Mouse (Mus musculus): ENCODE measurements around the gene Wdr72. TPM values are rescaled to one million over a fixed set of nuclear protein-coding genes. Genes with fewer than 3 reads are reported as not detected.

Wdr72 gene
- polyA plus RNA-seq, 1 experiment from 2014 or later, result 3.6 TPM

GRCm38 (mm10) chr9:74101591-74101990 lies 8.6 kb upstream of the Wdr72 start:
- no peak for TF ChIP-seq CTCF (IDR thresholded peaks at IDR 0.05; ENCODE audit: low read depth)
- ATAC-seq (replicated peaks; ENCODE audit: low FRiP score, low read depth), result no peak

GRCm38 (mm10) chr9:74102615-74103014 lies 7.5 kb upstream of the Wdr72 start:
- H3K9ac ChIP-seq (ENCODE audit: low read depth, low read length), result no peak overlapping the region
- TF ChIP-seq CTCF (IDR thresholded peaks at IDR 0.05; ENCODE audit: low read depth), result no peak
- no peak overlapping the region for H3K4me2 ChIP-seq (ENCODE audit: low read length)
- no peak for DNase-seq (ENCODE audit: low spot score)
- no peak for ATAC-seq (replicated peaks; ENCODE audit: low FRiP score, low read depth)
- H3K4me1 ChIP-seq (replicated peaks; ENCODE audit: insufficient read depth, low read length), result no peaks in the 10 kb centered on the region
- no peaks in the 10 kb centered on the region for H3K27me3 ChIP-seq (ENCODE audit: insufficient read depth, low read length)
- H3K27ac ChIP-seq, result no peak overlapping the region
- no peak overlapping the region for H3K4me3 ChIP-seq (replicated peaks; ENCODE audit: low read depth, low read length)
- no peaks in the 10 kb centered on the region for H3K9me3 ChIP-seq (replicated peaks; ENCODE audit: low read length)
- WGBS, result 86% methylated on average over 1 of the region's 1 CpGs
- no peaks in the 10 kb centered on the region for H3K36me3 ChIP-seq (ENCODE audit: insufficient read depth, low read length)

More at GRCm38 (mm10) chr9:74101591-74101990, 8.6 kb upstream of the Wdr72 start:
- Histone ChIP-seq H3K36me3 (ENCODE audit: insufficient read depth, low read length) (no peaks in the 10 kb centered on the region), H3K9me3 (replicated peaks; ENCODE audit: low read length) (no peaks in the 10 kb centered on the region), H3K27ac (no peak overlapping the region), H3K4me3 (replicated peaks; ENCODE audit: low read depth, low read length) (no peak overlapping the region), H3K4me1 (replicated peaks; ENCODE audit: insufficient read depth, low read length) (no peaks in the 10 kb centered on the region), H3K9ac (ENCODE audit: low read depth, low read length) (no peak overlapping the region), H3K4me2 (ENCODE audit: low read length) (no peak overlapping the region), H3K27me3 (ENCODE audit: insufficient read depth, low read length) (no peaks in the 10 kb centered on the region)
- DNase-seq (ENCODE audit: low spot score), result no peak

GRCm38 (mm10) chr9:74110461-74110816 lies 283 bp downstream of the Wdr72 start:
- no peaks in the 10 kb centered on the region for H3K4me1 ChIP-seq (replicated peaks; ENCODE audit: insufficient read depth, low read length)
- no peak for DNase-seq (ENCODE audit: low spot score)
- H3K9ac ChIP-seq (ENCODE audit: low read depth, low read length), result peak overlapping the region; percentile 18; the same call in 1 of the 2 replicates
- H3K27me3 ChIP-seq (ENCODE audit: insufficient read depth, low read length), result no peaks in the 10 kb centered on the region
- ATAC-seq (replicated peaks; ENCODE audit: low FRiP score, low read depth), result peak; percentile 21; the same call in 1 of the 2 replicates
- peak overlapping the region; percentile 58; the same call in 1 of the 2 replicates for H3K27ac ChIP-seq
- peak overlapping the region; percentile 52 for H3K4me2 ChIP-seq (ENCODE audit: low read length)
- WGBS, result 1% methylated on average over 7 of the region's 7 CpGs
- peak overlapping the region; percentile 25 for H3K4me3 ChIP-seq (replicated peaks; ENCODE audit: low read depth, low read length)
- H3K9me3 ChIP-seq (replicated peaks; ENCODE audit: low read length), result no peaks in the 10 kb centered on the region
- no peaks in the 10 kb centered on the region for H3K36me3 ChIP-seq (ENCODE audit: insufficient read depth, low read length)
- no peak for TF ChIP-seq CTCF (IDR thresholded peaks at IDR 0.05; ENCODE audit: low read depth)

GRCm38 (mm10) chr9:74112526-74112925 lies 2.4 kb downstream of the Wdr72 start:
- Histone ChIP-seq H3K4me3 (replicated peaks; ENCODE audit: low read depth, low read length) (no peak overlapping the region), H3K27ac (no peak overlapping the region), H3K9me3 (replicated peaks; ENCODE audit: low read length) (no peaks in the 10 kb centered on the region), H3K36me3 (ENCODE audit: insufficient read depth, low read length) (no peaks in the 10 kb centered on the region), H3K4me2 (ENCODE audit: low read length) (no peak overlapping the region), H3K4me1 (replicated peaks; ENCODE audit: insufficient read depth, low read length) (no peaks in the 10 kb centered on the region), H3K27me3 (ENCODE audit: insufficient read depth, low read length) (no peaks in the 10 kb centered on the region), H3K9ac (ENCODE audit: low read depth, low read length) (no peak overlapping the region)
- WGBS, result 90% methylated on average over 9 of the region's 9 CpGs
- DNase-seq (ENCODE audit: low spot score), result no peak
- no peak for TF ChIP-seq CTCF (IDR thresholded peaks at IDR 0.05; ENCODE audit: low read depth)
- ATAC-seq (replicated peaks; ENCODE audit: low FRiP score, low read depth), result no peak

GRCm38 (mm10) chr9:74126222-74126621 lies 16.1 kb downstream of the Wdr72 start:
- DNase-seq (ENCODE audit: low spot score) (no peak), ATAC-seq (replicated peaks; ENCODE audit: low FRiP score, low read depth) (no peak)
- H3K27me3 ChIP-seq (ENCODE audit: insufficient read depth, low read length), result no peaks in the 10 kb centered on the region
- TF ChIP-seq CTCF (IDR thresholded peaks at IDR 0.05; ENCODE audit: low read depth), result no peak
- H3K4me3 ChIP-seq (replicated peaks; ENCODE audit: low read depth, low read length), result no peak overlapping the region
- no peak overlapping the region for H3K27ac ChIP-seq
- 56% methylated on average over 5 of the region's 5 CpGs for whole genome bisulfite sequencing
- H3K9me3 ChIP-seq (replicated peaks; ENCODE audit: low read length), result no peaks in the 10 kb centered on the region
- no peaks in the 10 kb centered on the region for H3K36me3 ChIP-seq (ENCODE audit: insufficient read depth, low read length)
- H3K9ac ChIP-seq (ENCODE audit: low read depth, low read length), result no peak overlapping the region
- no peaks in the 10 kb centered on the region for H3K4me1 ChIP-seq (replicated peaks; ENCODE audit: insufficient read depth, low read length)
- no peak overlapping the region for H3K4me2 ChIP-seq (ENCODE audit: low read length)

GRCm38 (mm10) chr9:74134010-74134409 lies 23.9 kb downstream of the Wdr72 start:
- Histone ChIP-seq H3K36me3 (ENCODE audit: insufficient read depth, low read length) (no peaks in the 10 kb centered on the region), H3K9me3 (replicated peaks; ENCODE audit: low read length) (no peaks in the 10 kb centered on the region), H3K4me2 (ENCODE audit: low read length) (no peak overlapping the region), H3K27ac (no peak overlapping the region), H3K4me1 (replicated peaks; ENCODE audit: insufficient read depth, low read length) (no peaks in the 10 kb centered on the region), H3K27me3 (ENCODE audit: insufficient read depth, low read length) (no peaks in the 10 kb centered on the region), H3K4me3 (replicated peaks; ENCODE audit: low read depth, low read length) (no peak overlapping the region), H3K9ac (ENCODE audit: low read depth, low read length) (no peak overlapping the region)
- ATAC-seq (replicated peaks; ENCODE audit: low FRiP score, low read depth) (no peak), DNase-seq (ENCODE audit: low spot score) (no peak)
- TF ChIP-seq CTCF (IDR thresholded peaks at IDR 0.05; ENCODE audit: low read depth), result no peak
- WGBS, result 78% methylated on average over 2 of the region's 2 CpGs

GRCm38 (mm10) chr9:74141864-74142263 lies 31.7 kb downstream of the Wdr72 start:
- ATAC-seq (replicated peaks; ENCODE audit: low FRiP score, low read depth), result no peak
- DNase-seq (ENCODE audit: low spot score), result peak; percentile 81
- Histone ChIP-seq H3K27ac (no peak overlapping the region), H3K4me1 (replicated peaks; ENCODE audit: insufficient read depth, low read length) (no peaks in the 10 kb centered on the region), H3K9me3 (replicated peaks; ENCODE audit: low read length) (no peaks in the 10 kb centered on the region), H3K4me3 (replicated peaks; ENCODE audit: low read depth, low read length) (no peak overlapping the region), H3K4me2 (ENCODE audit: low read length) (no peak overlapping the region), H3K9ac (ENCODE audit: low read depth, low read length) (no peak overlapping the region), H3K27me3 (ENCODE audit: insufficient read depth, low read length) (no peaks in the 10 kb centered on the region), H3K36me3 (ENCODE audit: insufficient read depth, low read length) (no peaks in the 10 kb centered on the region)
- 4% methylated on average over 3 of the region's 3 CpGs for WGBS
- peak; percentile 90 for TF ChIP-seq CTCF (IDR thresholded peaks at IDR 0.05; ENCODE audit: low read depth)
